Mouse (Mus musculus): ENCODE measurements around the gene Magi2.

Gene Magi2

GRCm38 (mm10) chr5:20074101-20074500 is 847.3 kb downstream of the Magi2 start:
- DNase-seq (ENCODE audit: low read depth, low spot score): no peak

GRCm38 (mm10) chr5:20074867-20075266 is 848.0 kb downstream of the Magi2 start:
- DNase-seq (ENCODE audit: low read depth, low spot score): no peak

GRCm38 (mm10) chr5:20078931-20079330 is 852.1 kb downstream of the Magi2 start:
- DNase-seq (ENCODE audit: low read depth, low spot score): no peak

- DNase-seq (ENCODE audit: low read depth, low spot score): no peak
Observed at GRCm38 (mm10) chr5:20080605-20081309, 853.9 kb downstream of the Magi2 start.

GRCm38 (mm10) chr5:20082368-20082767 is 855.5 kb downstream of the Magi2 start:
- DNase-seq (ENCODE audit: low read depth, low spot score): no peak

- DNase-seq (ENCODE audit: low read depth, low spot score): peak; percentile 46
Observed at GRCm38 (mm10) chr5:20087083-20087482, 860.2 kb downstream of the Magi2 start.

- DNase-seq (ENCODE audit: low read depth, low spot score): no peak
Observed at GRCm38 (mm10) chr5:20103869-20104268, 877.0 kb downstream of the Magi2 start.

- DNase-seq (ENCODE audit: low read depth, low spot score): no peak
Observed at GRCm38 (mm10) chr5:20104496-20104895, 877.7 kb downstream of the Magi2 start.

- DNase-seq (ENCODE audit: low read depth, low spot score): no peak
Observed at GRCm38 (mm10) chr5:20109496-20109895, 882.7 kb downstream of the Magi2 start.

GRCm38 (mm10) chr5:20117156-20117555 is 890.3 kb downstream of the Magi2 start:
- DNase-seq (ENCODE audit: low read depth, low spot score): no peak

GRCm38 (mm10) chr5:20140235-20140634 is 913.4 kb downstream of the Magi2 start:
- DNase-seq (ENCODE audit: low read depth, low spot score): no peak

GRCm38 (mm10) chr5:20140662-20141444 is 914.0 kb downstream of the Magi2 start:
- no peak for DNase-seq (ENCODE audit: low read depth, low spot score)

- DNase-seq (ENCODE audit: low read depth, low spot score): no peak
Observed at GRCm38 (mm10) chr5:20153359-20154125, 926.7 kb downstream of the Magi2 start.

- DNase-seq (ENCODE audit: low read depth, low spot score): no peak
Observed at GRCm38 (mm10) chr5:20196765-20197164, 969.9 kb downstream of the Magi2 start.

GRCm38 (mm10) chr5:20197395-20197794 is 970.6 kb downstream of the Magi2 start:
- no peak for DNase-seq (ENCODE audit: low read depth, low spot score)

- no peak for DNase-seq (ENCODE audit: low read depth, low spot score)
Observed at GRCm38 (mm10) chr5:20201348-20201747, 974.5 kb downstream of the Magi2 start.

GRCm38 (mm10) chr5:20208110-20208509 is 981.3 kb downstream of the Magi2 start:
- DNase-seq (ENCODE audit: low read depth, low spot score): no peak

- no peak for DNase-seq (ENCODE audit: low read depth, low spot score)
Observed at GRCm38 (mm10) chr5:20213299-20213698, 986.5 kb downstream of the Magi2 start.

- DNase-seq (ENCODE audit: low read depth, low spot score): no peak
Observed at GRCm38 (mm10) chr5:20226471-20227210, 999.8 kb downstream of the Magi2 start.

GRCm38 (mm10) chr5:20227912-20228762 is 1001.3 kb downstream of the Magi2 start:
- DNase-seq (ENCODE audit: low read depth, low spot score): no peak

GRCm38 (mm10) chr5:20231908-20232307 is 1005.1 kb downstream of the Magi2 start:
- no peak for DNase-seq (ENCODE audit: low read depth, low spot score)

Data from CD4-positive, CD25-positive, alpha-beta regulatory T cell, adult 2 months (primary cell).